Mouse (Mus musculus) ES-E14 (cell line): Measurements from ENCODE around the gene Igfn1.

Experiments used
- CHD2 ChIP-seq: IDR thresholded peaks from 2 replicates; pipeline ENCODE4 v1.6.1; 2014; ENCODE audit warnings: mild to moderate bottlenecking, low read depth, low read length, inconsistent platforms
- ZC3H11A ChIP-seq: IDR thresholded peaks from 2 replicates; pipeline ENCODE4 v1.6.1; 2012; ENCODE audit warnings: low read depth, mild to moderate bottlenecking, inconsistent platforms, low read length, borderline replicate concordance
- ZNF384 ChIP-seq: IDR thresholded peaks from 2 replicates; pipeline ENCODE4 v1.6.1; 2012; ENCODE audit warnings: low read depth, low read length, inconsistent platforms

GRCm38 (mm10) chr1:136038746-136039538, 32.8 kb upstream of the Igfn1 start:
- no peak for TF ChIP-seq CHD2
- TF ChIP-seq ZC3H11A, result no peak
- no peak for TF ChIP-seq ZNF384
